Comparison of ENCODE assay signal across 14 mouse cellular contexts in the genomic region with DNA sequence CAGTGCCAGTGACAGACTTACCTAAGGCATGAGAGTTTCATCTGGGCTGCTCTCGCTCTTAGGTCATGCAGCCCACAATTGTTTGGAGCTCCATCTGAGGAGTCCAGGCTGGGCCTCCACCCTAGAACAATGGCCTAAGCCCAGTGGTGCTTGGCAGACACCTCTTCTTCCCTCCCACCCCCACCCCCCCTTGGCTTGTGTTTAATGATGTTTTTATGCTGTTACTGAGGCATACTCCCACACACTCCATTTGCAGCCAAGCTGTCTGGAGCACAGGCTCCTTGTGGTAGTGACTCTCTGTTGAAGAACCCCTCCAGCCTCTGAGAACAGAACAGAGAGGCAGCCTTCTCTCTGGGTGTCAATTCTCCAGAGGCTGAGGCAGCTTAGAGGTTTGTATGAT.
DNase-seq lines count a peak whose midpoint lies in the region; ATAC-seq and TF ChIP-seq lines count a peak whose summit lies in the region.
"Had no signal": no experiment of that assay in that cellular context is flagged by ENCODE, and none has a peak within 500 bp of the region (broad histone marks: within the 10 kb centered on the region; RNA-seq: fewer than 3 reads in every experiment).

No protein-coding gene starts in this region.

- DNase-seq in kidney, adult 9 months: no peak
- DNase-seq in right cerebral cortex, adult 2 months (ENCODE audit: low spot score in 2 of 2): peak; percentile 58 to 72
- DNase-seq in right cerebral cortex, postnatal 4 days: no peak
- DNase-seq in heart, postnatal 0 days (ENCODE audit: low spot score): peak; percentile 7
- DNase-seq in telencephalon, adult 2 months (ENCODE audit: low read depth, low spot score): peak; percentile 67
- DNase-seq in adrenal gland, postnatal 4 days (ENCODE audit: low spot score in 2 of 2): no peak
- DNase-seq: cerebellum, adult 11 months; kidney, adult 18-20 months; thymus, postnatal 14 days had no signal

- H3K4me2 ChIP-seq in kidney, embryonic 15.5 days: no peak overlapping the region
- peak overlapping the region; percentile 4 for H3K4me2 ChIP-seq in heart, postnatal 0 days (ENCODE audit: low read depth, low read length)
- H3K4me2 ChIP-seq: embryonic facial prominence, embryonic 12.5 days; limb, embryonic 15.5 days had no signal

- H3K36me3 ChIP-seq in kidney, embryonic 15.5 days: peaks cover 43% of the 10 kb centered on the region
- H3K36me3 ChIP-seq in heart, postnatal 0 days (replicated peaks; ENCODE audit: control insufficient read depth, insufficient read depth, low read length): peaks cover 10% of the 10 kb centered on the region

- H3K27me3 ChIP-seq in kidney, embryonic 15.5 days: no peaks in the 10 kb centered on the region
- H3K27me3 ChIP-seq in heart, postnatal 0 days (ENCODE audit: control insufficient read depth, insufficient read depth, low read length): no peaks in the 10 kb centered on the region
- H3K27me3 ChIP-seq: embryonic facial prominence, embryonic 12.5 days; limb, embryonic 15.5 days; megakaryocyte, embryonic 14.5 days had no signal

- H3K9me3 ChIP-seq in kidney, embryonic 15.5 days (replicated peaks): no peaks in the 10 kb centered on the region
- H3K9me3 ChIP-seq in heart, postnatal 0 days (replicated peaks; ENCODE audit: control insufficient read depth, low read length): no peaks in the 10 kb centered on the region
- H3K9me3 ChIP-seq: embryonic facial prominence, embryonic 12.5 days; limb, embryonic 15.5 days; megakaryocyte, embryonic 14.5 days had no signal

- no peak overlapping the region for H3K27ac ChIP-seq in kidney, embryonic 15.5 days
- H3K27ac ChIP-seq in heart, postnatal 0 days (ENCODE audit: low read depth): no peak overlapping the region
- H3K27ac ChIP-seq: embryonic facial prominence, embryonic 12.5 days; limb, embryonic 15.5 days had no signal

- ATAC-seq in kidney, embryonic 15.5 days (replicated peaks; ENCODE audit: low FRiP score): peak; percentile 82
- peak; percentile 72 for ATAC-seq in heart, postnatal 0 days (ENCODE audit: insufficient read depth, low read depth)
- ATAC-seq in cerebellum, adult (ENCODE audit: insufficient number of reproducible peaks, low FRiP score, low TSS enrichment): no peak

- H3K4me3 ChIP-seq in kidney, embryonic 15.5 days (replicated peaks): no peak overlapping the region
- no peak overlapping the region; the same call in 1 of the 2 replicates for H3K4me3 ChIP-seq in heart, postnatal 0 days (ENCODE audit: low read depth, low read length)
- H3K4me3 ChIP-seq: embryonic facial prominence, embryonic 12.5 days; limb, embryonic 15.5 days; megakaryocyte, embryonic 14.5 days had no signal

- TF ChIP-seq EP300 in heart, postnatal 0 days (IDR thresholded peaks at IDR 0.05; ENCODE audit: low read depth): peak; percentile 20; the same call in 1 of the 2 replicates

- 46% methylated on average over 1 of the region's 1 CpGs for WGBS in kidney, embryonic 15.5 days
- WGBS in heart, postnatal 0 days: 82% methylated on average over 1 of the region's 1 CpGs

- H3K4me1 ChIP-seq in kidney, embryonic 15.5 days: no peaks in the 10 kb centered on the region
- no peaks in the 10 kb centered on the region for H3K4me1 ChIP-seq in heart, postnatal 0 days (ENCODE audit: control insufficient read depth, insufficient read depth)
- H3K4me1 ChIP-seq: embryonic facial prominence, embryonic 12.5 days; limb, embryonic 15.5 days; megakaryocyte, embryonic 14.5 days had no signal

- no peak for TF ChIP-seq CTCF in heart, postnatal 0 days (IDR thresholded peaks at IDR 0.05; ENCODE audit: low read depth)

- H3K9ac ChIP-seq in kidney, embryonic 15.5 days: no peak overlapping the region
- H3K9ac ChIP-seq in heart, postnatal 0 days (replicated peaks; ENCODE audit: low read depth, low read length): no peak overlapping the region
- H3K9ac ChIP-seq: embryonic facial prominence, embryonic 12.5 days; limb, embryonic 15.5 days had no signal

Comparison
In these comparisons a context has a peak if more than half of its experiments do, and no peak if none do; other contexts are left out.
1. DNase-seq: peak in right cerebral cortex, adult 2 months (2 of 2), heart, postnatal 0 days (single experiment) and telencephalon, adult 2 months (single experiment); none in kidney, adult 9 months (single experiment), right cerebral cortex, postnatal 4 days (single experiment) and adrenal gland, postnatal 4 days (0 of 2).